In the genomic region with DNA sequence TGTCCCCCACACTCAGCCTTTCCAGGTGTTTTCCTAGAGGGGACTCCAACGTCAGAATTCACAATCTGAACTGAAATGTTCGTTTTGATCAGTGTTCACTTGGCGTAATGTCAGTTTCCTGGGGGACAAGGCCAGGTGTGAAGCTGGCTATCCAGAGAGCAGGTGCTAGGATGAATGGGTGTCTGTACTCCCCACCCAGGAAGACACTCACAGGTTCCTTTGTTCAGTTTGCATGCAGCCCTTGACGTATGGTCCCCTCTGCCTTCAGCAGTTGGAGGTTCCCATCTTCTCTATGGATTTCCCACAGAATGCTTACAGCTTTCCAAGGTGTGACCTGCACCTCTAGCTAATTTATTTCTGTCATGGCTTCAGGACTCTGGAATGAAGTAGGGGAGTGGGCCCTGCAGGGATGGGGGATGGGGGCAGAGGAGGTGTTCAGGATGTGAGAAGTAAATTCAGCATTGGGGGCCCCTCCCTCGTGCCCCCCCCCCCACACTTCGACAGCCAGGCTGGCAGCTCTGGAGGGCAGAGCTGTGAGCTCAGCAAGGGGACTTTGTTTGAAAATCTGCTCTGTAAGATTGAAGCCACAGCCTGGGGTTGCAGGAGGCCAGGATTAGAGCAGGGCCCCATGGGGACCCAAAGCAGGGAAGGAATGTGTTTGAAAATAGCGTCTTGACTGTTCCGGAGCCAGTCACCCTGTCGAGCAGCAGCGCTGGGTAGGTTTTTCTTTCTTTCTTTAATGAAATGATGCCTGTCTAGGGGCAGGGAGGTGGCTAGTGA, we compare ENCODE assay signal across 9 mouse cellular contexts.
DNase-seq lines count a peak whose midpoint lies in the region; ATAC-seq lines count a peak whose summit lies in the region.
"Had no signal": no experiment of that assay in that cellular context is flagged by ENCODE, and none has a peak within 500 bp of the region (broad histone marks: within the 10 kb centered on the region; RNA-seq: fewer than 3 reads in every experiment).

No protein-coding gene starts in this region.

- no peaks in the 10 kb centered on the region for H3K27me3 ChIP-seq in forebrain, embryonic 16.5 days (replicated peaks; ENCODE audit: control insufficient read depth, insufficient read depth, low read length)
- H3K27me3 ChIP-seq in midbrain, embryonic 11.5 days (ENCODE audit: control insufficient read depth, insufficient read depth, low read length) = no peaks in the 10 kb centered on the region

- H3K4me2 ChIP-seq in forebrain, embryonic 16.5 days (ENCODE audit: low read length) = no peak overlapping the region
- H3K4me2 ChIP-seq in midbrain, embryonic 11.5 days = peak overlapping the region; percentile 16; the same call in 1 of the 2 replicates

- H3K27ac ChIP-seq in forebrain, embryonic 16.5 days (ENCODE audit: low read length) = peak overlapping the region; percentile 10; the same call in 1 of the 2 replicates
- peak overlapping the region; percentile 45 for H3K27ac ChIP-seq in midbrain, embryonic 11.5 days (ENCODE audit: low read depth, low read length)

- no peaks in the 10 kb centered on the region for H3K9me3 ChIP-seq in forebrain, embryonic 16.5 days (ENCODE audit: control insufficient read depth, low read length)
- no peaks in the 10 kb centered on the region; the same call in 1 of the 2 replicates for H3K9me3 ChIP-seq in midbrain, embryonic 11.5 days (ENCODE audit: control insufficient read depth, low read length)

- H3K4me3 ChIP-seq in forebrain, embryonic 16.5 days (replicated peaks; ENCODE audit: low read length) = no peak overlapping the region
- H3K4me3 ChIP-seq in midbrain, embryonic 11.5 days (ENCODE audit: low read depth, low read length) = no peak overlapping the region

- H3K4me1 ChIP-seq in forebrain, embryonic 16.5 days (replicated peaks; ENCODE audit: control insufficient read depth, insufficient read depth, low read length) = peaks cover 13% of the 10 kb centered on the region
- H3K4me1 ChIP-seq in midbrain, embryonic 11.5 days (ENCODE audit: control insufficient read depth, insufficient read depth, low read length) = peaks cover 14% of the 10 kb centered on the region

- H3K9ac ChIP-seq in forebrain, embryonic 16.5 days (replicated peaks; ENCODE audit: low read depth, low read length) = no peak overlapping the region
- peak overlapping the region; percentile 50 for H3K9ac ChIP-seq in midbrain, embryonic 11.5 days (ENCODE audit: low read length)

- intact Hi-C loops in gastrocnemius, postnatal 36 days (cut with DNase I) = no loop called here

- peak; percentile 4 for DNase-seq in MN1 (ENCODE audit: low spot score)
- DNase-seq in NIH3T3 (ENCODE audit: low read depth) = peak; percentile 1
- DNase-seq in midbrain, embryonic 11.5 days (ENCODE audit: low spot score, missing footprints) = peak; percentile 88
- DNase-seq in gastrocnemius, postnatal 36 days = no peak
- DNase-seq in frontal cortex, postnatal 36 days (ENCODE audit: low spot score in 2 of 2) = no peak
- no peak for DNase-seq in testis, postnatal 10 days (ENCODE audit: low spot score)
- DNase-seq: lung, postnatal 36 days; thymus, postnatal 36 days had no signal

- 19% methylated on average over 10 of the region's 10 CpGs for WGBS in forebrain, embryonic 16.5 days
- WGBS in midbrain, embryonic 11.5 days = 11% methylated on average over 10 of the region's 10 CpGs

- ATAC-seq in forebrain, embryonic 16.5 days = no peak
- ATAC-seq in midbrain, embryonic 11.5 days (ENCODE audit: low FRiP score) = peak; percentile 83

- no peaks in the 10 kb centered on the region for H3K36me3 ChIP-seq in forebrain, embryonic 16.5 days (ENCODE audit: control insufficient read depth, insufficient read depth)
- H3K36me3 ChIP-seq in midbrain, embryonic 11.5 days (ENCODE audit: control insufficient read depth, insufficient read depth, low read length) = no peaks in the 10 kb centered on the region

Comparison
In these comparisons a context has a peak if more than half of its experiments do, and no peak if none do; other contexts are left out.
1. DNase-seq: peak in MN1 (single experiment), NIH3T3 (single experiment) and midbrain, embryonic 11.5 days (single experiment); none in gastrocnemius, postnatal 36 days (0 of 2), frontal cortex, postnatal 36 days (0 of 2) and testis, postnatal 10 days (single experiment).